Mouse (Mus musculus) midbrain, embryonic 11.5 days (tissue): ENCODE results near the gene Iqgap3. TPM values are rescaled to one million over a fixed set of nuclear protein-coding genes. Genes with fewer than 3 reads are reported as not detected.

ENCODE experiments used
- ATAC-seq: fragments of 200-750 bp; cut with Nextera tagmentation; 2 replicates; pipeline ENCODE4 v1.8.0; 2017; ENCODE audit warnings: moderate TSS enrichment, moderate library complexity; ENCODE audit not compliant: low FRiP score
- DNase-seq: peaks from one replicate; pipeline ENCODE4 v3.0.0; 2015; ENCODE audit warnings: low spot score; ENCODE audit errors: missing footprints
- H3K27ac ChIP-seq: fragments of 300-500 bp; sonication (generic); 2 replicates; pipeline ENCODE4 v1.5.1; 2014; ENCODE audit warnings: low read depth, low read length
- H3K27me3 ChIP-seq: fragments of 300-500 bp; sonication (generic); 2 replicates; pipeline ENCODE4 v1.6.1; 2014; ENCODE audit warnings: mild to moderate bottlenecking, low read length, moderate library complexity, mixed read lengths; ENCODE audit not compliant: control insufficient read depth, insufficient read depth
- H3K36me3 ChIP-seq: fragments of 300-500 bp; sonication (generic); 2 replicates; pipeline ENCODE4 v1.6.1; 2014; ENCODE audit warnings: mild to moderate bottlenecking, low read length, moderate library complexity, mixed read lengths; ENCODE audit not compliant: control insufficient read depth, insufficient read depth
- H3K4me1 ChIP-seq: fragments of 300-500 bp; sonication (generic); 2 replicates; pipeline ENCODE4 v1.6.1; 2014; ENCODE audit warnings: low read length; ENCODE audit not compliant: control insufficient read depth, insufficient read depth
- H3K4me2 ChIP-seq: fragments of 300-500 bp; sonication (generic); 2 replicates; pipeline ENCODE4 v1.6.1; 2014; ENCODE audit warnings: mild to moderate bottlenecking, moderate library complexity
- H3K4me3 ChIP-seq: fragments of 300-500 bp; sonication (generic); 2 replicates; pipeline ENCODE4 v1.5.1; 2014; ENCODE audit warnings: low read depth, low read length
- H3K9ac ChIP-seq: fragments of 300-500 bp; sonication (generic); 2 replicates; pipeline ENCODE4 v1.6.1; 2014; ENCODE audit warnings: low read length
- H3K9me3 ChIP-seq: fragments of 300-500 bp; sonication (generic); 2 replicates; pipeline ENCODE4 v1.6.1; 2016; ENCODE audit warnings: low read length; ENCODE audit not compliant: control insufficient read depth
- WGBS: fragments of 180-500 bp; shearing (Covaris S2); extraction: QIAGEN DNeasy Blood & Tissue Kit; methylation state at CpG from one replicate; pipeline ENCODE4 v1.1.7; 2014; 5-methylcytosine and 5-hydroxymethylcytosine counted together
- polyA plus RNA-seq: library from polyadenylated mRNA; unstranded; fragments of >200 nt; fragmentation: Nextera tagmentation; extraction: Ambion mirVana; gene quantifications from 2 replicates; pipeline ENCODE4 v1.2.1, GENCODE M21; 2014

Iqgap3 gene
- 15.0 and 16.5 TPM in 2 replicates for polyA plus RNA-seq

DNA sequence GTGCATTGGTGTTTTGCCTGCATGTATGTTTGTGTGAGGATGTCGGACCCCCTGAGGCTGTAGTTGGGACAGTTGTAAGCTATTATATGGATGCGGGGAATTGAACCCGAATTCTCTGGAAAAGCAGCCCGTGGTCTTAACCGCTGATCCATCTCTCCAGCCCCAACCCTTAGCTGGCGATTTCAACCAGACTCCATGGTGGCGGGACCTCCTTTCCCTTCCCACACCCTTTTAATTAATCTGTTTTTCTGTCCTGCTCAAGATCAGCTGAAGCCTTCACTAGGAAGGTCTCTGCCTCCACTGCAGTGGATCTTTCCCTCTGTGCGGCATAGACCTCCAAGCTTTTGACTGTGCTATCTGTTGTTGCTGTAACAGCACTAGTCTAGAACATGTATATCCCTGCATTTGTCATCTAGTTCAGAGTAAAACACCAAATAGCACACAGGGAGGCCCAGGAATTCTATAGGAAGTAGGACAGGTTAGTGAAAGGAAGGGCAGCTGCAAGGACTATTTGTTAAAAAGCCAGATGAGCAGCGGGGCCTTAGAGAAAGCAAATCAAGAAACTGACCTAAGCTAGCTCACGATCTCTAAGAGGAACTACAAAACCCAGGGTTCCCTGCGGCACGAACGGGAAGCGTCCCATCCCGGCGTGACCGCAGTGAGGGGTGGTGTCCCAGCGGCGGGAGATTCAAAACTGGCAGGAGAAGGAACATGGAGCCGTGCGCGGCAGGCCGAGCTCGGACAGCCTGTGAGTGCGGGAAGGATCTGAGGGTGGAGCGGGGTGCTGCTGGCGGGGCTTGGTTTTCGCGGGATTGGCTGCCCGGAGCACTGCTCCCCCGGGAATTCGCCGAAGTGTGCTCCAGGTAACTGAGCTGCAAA lies at the start of gene Iqgap3:
Gene Iqgap3 (plus strand): TSS at position 627 of the 879 bp plus-strand sequence.
- H3K4me1 ChIP-seq = peaks cover 10% of the 10 kb centered on the region; the same call in 1 of the 2 replicates
- H3K9me3 ChIP-seq = no peaks in the 10 kb centered on the region
- H3K9ac ChIP-seq = peak within 1 kb of the TSS; percentile 62
- H3K4me3 ChIP-seq = peak within 1 kb of the TSS; percentile 61
- ATAC-seq (peak; percentile 93), DNase-seq (peak; percentile 98)
- H3K4me2 ChIP-seq = peak within 1 kb of the TSS; percentile 68
- WGBS = 19% methylated on average over 33 of the region's 33 CpGs
- H3K36me3 ChIP-seq = peaks cover 3% of the 10 kb centered on the region; the same call in 1 of the 2 replicates
- H3K27ac ChIP-seq = no peak within 1 kb of the TSS
- no peaks in the 10 kb centered on the region for H3K27me3 ChIP-seq

GRCm38 (mm10) chr3:88033506-88033905 lies 48.3 kb upstream of the Iqgap3 start:
- no peaks in the 10 kb centered on the region for H3K4me1 ChIP-seq
- 77% methylated on average over 5 of the region's 5 CpGs for WGBS
- H3K27me3 ChIP-seq = no peaks in the 10 kb centered on the region
- ATAC-seq (no peak), DNase-seq (no peak)
- H3K36me3 ChIP-seq = no peaks in the 10 kb centered on the region
- H3K9ac ChIP-seq = no peak overlapping the region
- no peak overlapping the region for H3K4me3 ChIP-seq
- no peak overlapping the region for H3K27ac ChIP-seq
- H3K4me2 ChIP-seq = no peak overlapping the region
- H3K9me3 ChIP-seq = no peaks in the 10 kb centered on the region

DNA sequence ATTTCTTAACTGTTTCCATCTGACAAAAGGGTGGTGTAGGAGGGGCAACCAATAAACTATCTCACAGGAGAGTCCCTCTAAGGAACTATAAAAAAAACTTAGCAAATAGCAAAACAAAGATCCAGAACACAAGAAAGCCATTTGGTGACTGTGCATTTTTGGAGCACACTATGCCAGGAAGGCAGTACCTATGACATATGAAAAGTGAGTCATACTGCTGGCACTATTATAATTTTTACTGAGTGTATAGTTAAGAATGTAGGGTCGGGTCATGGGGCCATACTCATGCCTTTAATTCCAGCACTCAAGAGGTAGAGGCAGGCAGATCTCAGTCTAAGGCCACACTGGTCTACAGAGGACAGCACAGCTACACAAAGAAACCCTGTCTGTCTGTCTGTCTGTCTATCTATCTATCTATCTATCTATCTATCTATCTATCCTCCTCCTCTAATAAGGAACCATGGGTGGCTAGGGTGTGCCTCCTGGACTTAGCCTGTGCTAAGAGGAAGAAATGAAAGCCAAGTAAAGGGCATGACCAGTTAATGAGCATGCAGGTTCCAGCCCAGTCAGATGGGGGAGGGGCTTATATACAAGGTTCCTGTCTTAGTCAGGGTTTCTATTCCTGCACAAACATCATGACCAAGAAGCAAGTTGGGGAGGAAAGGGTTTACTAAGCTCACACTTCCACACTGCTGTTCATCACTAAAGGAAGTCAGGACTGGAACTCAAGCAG lies 46.0 kb upstream of the Iqgap3 start:
- Histone ChIP-seq H3K9ac (no peak overlapping the region), H3K9me3 (no peaks in the 10 kb centered on the region), H3K4me1 (no peaks in the 10 kb centered on the region), H3K36me3 (no peaks in the 10 kb centered on the region), H3K4me3 (no peak overlapping the region), H3K4me2 (no peak overlapping the region), H3K27ac (no peak overlapping the region), H3K27me3 (no peaks in the 10 kb centered on the region)
- 63% methylated on average over 1 of the region's 1 CpGs for WGBS
- no peak for ATAC-seq
- no peak for DNase-seq

DNA sequence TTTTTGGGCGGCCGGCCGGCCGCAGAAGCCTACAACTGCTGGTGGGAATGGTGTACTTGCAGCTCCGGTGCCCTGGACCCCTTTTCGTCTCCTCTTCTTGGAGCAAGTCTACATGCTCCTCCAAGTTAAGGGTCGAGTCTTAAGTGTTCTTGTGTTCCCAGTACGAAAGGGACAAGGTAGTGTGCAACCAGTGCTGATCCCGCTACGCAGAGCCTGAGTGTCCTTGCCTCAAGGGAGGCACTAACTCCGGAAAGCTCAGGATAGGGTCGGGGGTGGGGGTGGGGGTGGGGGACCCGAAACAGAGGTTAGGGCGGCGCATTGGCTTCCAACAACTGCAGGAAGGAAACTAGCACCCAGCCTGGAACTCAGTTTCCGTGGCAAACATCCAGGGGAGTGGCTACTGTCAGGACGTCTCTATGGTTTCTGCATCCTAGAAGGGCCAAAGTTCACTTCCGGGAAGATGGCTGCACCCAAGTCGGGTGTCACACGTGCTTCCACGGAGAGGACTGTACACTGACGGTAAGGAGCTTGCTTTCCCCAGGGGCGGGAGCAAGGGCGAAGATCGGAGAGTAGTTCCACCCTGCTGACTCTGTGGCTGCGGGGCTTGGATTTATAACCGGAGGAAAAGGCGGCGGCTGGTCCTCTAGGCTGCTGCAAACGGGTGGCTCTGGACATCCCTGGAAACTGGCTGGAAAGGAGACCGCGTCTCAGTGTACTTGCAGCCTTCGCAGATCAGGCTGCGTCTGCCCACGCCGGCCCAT lies 38.9 kb upstream of the Iqgap3 start, which contains the start of gene Gpatch4:
Gene Gpatch4 (plus strand): TSS at position 448 of the 761 bp plus-strand sequence.
- 9% methylated on average over 36 of the region's 36 CpGs for WGBS
- H3K27ac ChIP-seq = no peak within 1 kb of the TSS; the same call in 1 of the 2 replicates
- H3K27me3 ChIP-seq = no peaks in the 10 kb centered on the region
- H3K4me1 ChIP-seq = peaks cover 8% of the 10 kb centered on the region
- peak within 1 kb of the TSS; percentile 66 for H3K4me3 ChIP-seq
- no peaks in the 10 kb centered on the region for H3K9me3 ChIP-seq
- peak within 1 kb of the TSS; percentile 76 for H3K4me2 ChIP-seq
- DNase-seq (peak; percentile 99), ATAC-seq (peak; percentile 90)
- no peaks in the 10 kb centered on the region for H3K36me3 ChIP-seq
- H3K9ac ChIP-seq = peak within 1 kb of the TSS; percentile 64

- Histone ChIP-seq H3K4me1 (no peaks in the 10 kb centered on the region), H3K9ac (no peak overlapping the region), H3K9me3 (no peaks in the 10 kb centered on the region), H3K4me3 (no peak overlapping the region), H3K4me2 (no peak overlapping the region), H3K27ac (no peak overlapping the region), H3K36me3 (no peaks in the 10 kb centered on the region; the same call in 1 of the 2 replicates), H3K27me3 (no peaks in the 10 kb centered on the region)
- no peak for DNase-seq
- 94% methylated on average over 3 of the region's 3 CpGs for WGBS
- ATAC-seq = no peak
Observed at GRCm38 (mm10) chr3:88049532-88049931, 32.2 kb upstream of the Iqgap3 start.

- no peak overlapping the region for H3K9ac ChIP-seq
Observed at GRCm38 (mm10) chr3:88057030-88057429, 24.7 kb upstream of the Iqgap3 start.

DNA sequence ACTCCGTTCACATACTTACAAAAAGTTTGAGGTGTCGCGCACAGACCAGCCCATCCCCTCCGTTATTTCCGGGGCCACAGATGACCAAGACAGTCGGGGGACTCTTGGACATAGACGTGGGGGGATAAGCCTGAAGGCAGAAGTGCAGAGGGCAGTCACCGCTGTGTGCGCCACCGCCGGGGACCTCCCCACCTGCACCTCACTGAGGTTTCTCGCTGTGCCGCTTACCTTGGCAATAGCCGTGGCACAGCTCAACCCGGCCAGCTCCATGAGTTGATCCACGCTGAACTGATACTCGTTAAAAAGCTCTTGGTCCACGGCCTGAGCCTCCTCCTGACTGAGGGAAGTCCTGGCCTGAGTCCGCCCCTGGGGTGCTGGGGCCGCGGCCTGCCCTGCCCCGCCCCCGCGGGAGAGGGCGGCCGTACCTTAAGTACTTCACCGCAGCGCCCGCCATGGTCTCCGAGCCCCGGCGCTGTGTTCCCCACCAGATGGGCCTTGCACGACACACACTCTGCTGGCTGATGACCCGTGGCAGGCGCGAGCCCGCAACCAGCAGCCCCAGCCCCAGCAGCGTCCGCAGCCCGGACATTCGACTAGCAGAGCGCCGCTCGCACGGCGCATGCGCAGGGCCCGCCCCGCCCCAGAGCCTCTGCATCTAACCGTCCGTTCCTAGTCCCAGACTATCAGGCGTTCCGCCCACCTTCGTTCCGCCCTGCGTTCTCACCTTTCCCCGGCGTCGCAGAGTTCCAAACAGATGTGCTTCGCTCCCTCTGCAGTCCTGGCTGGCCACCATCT lies 23.7 kb upstream of the Iqgap3 start, which contains the start of gene Naxe:
Gene Naxe (minus strand): TSS at position 594 of the 795 bp plus-strand sequence.
- Histone ChIP-seq H3K4me2 (peak within 1 kb of the TSS; percentile 93), H3K4me1 (peaks cover 8% of the 10 kb centered on the region), H3K27ac (peak within 1 kb of the TSS; percentile 65), H3K27me3 (no peaks in the 10 kb centered on the region), H3K4me3 (peak within 1 kb of the TSS; percentile 85), H3K36me3 (no peaks in the 10 kb centered on the region; the same call in 1 of the 2 replicates), H3K9ac (peak within 1 kb of the TSS; percentile 90), H3K9me3 (no peaks in the 10 kb centered on the region)
- WGBS = 1% methylated on average over 60 of the region's 60 CpGs
- DNase-seq = peak; percentile 99
- ATAC-seq = peak; percentile 97

More at GRCm38 (mm10) chr3:88057030-88057429, 24.7 kb upstream of the Iqgap3 start:
- no peaks in the 10 kb centered on the region for H3K9me3 ChIP-seq
- no peak overlapping the region for H3K4me3 ChIP-seq
- H3K4me1 ChIP-seq = peaks cover 8% of the 10 kb centered on the region
- H3K27me3 ChIP-seq = no peaks in the 10 kb centered on the region
- peak; percentile 79 for DNase-seq
- H3K4me2 ChIP-seq = no peak overlapping the region; the same call in 1 of the 2 replicates
- no peak overlapping the region for H3K27ac ChIP-seq
- ATAC-seq = no peak
- H3K36me3 ChIP-seq = no peaks in the 10 kb centered on the region; the same call in 1 of the 2 replicates
- 90% methylated on average over 6 of the region's 6 CpGs for WGBS

DNA sequence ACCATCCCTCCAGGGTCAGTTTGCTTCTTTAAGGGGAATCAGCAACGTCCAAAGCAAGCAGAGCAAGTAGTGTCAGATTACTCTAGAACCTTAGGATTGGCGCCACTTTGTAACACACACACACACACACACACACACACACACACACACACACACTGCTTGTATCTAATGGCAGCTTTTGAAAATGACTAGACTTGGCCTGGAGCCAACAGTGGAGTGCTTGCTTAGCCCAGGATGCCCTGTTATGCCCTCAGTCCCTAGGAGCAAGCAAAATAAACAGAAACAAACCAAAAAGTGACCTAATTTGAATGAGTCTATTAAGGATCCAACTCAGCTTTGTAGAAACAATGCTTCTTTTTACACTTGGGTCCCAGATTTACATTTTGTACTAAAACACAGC lies 13.4 kb upstream of the Iqgap3 start:
- DNase-seq = peak; percentile 81
- no peak overlapping the region for H3K9ac ChIP-seq
- WGBS = 57% methylated on average over 2 of the region's 2 CpGs

More for the DNA sequence above, 13.4 kb upstream of the Iqgap3 start:
- H3K27ac ChIP-seq = no peak overlapping the region
- H3K4me1 ChIP-seq = no peaks in the 10 kb centered on the region
- H3K9me3 ChIP-seq = no peaks in the 10 kb centered on the region
- H3K4me2 ChIP-seq = no peak overlapping the region
- no peaks in the 10 kb centered on the region for H3K36me3 ChIP-seq
- ATAC-seq = no peak
- no peak overlapping the region for H3K4me3 ChIP-seq
- H3K27me3 ChIP-seq = no peaks in the 10 kb centered on the region
